Mouse (Mus musculus) retina, embryonic 14.5 days (tissue): ENCODE results near the gene Wdr44.

Experiments used
- DNase-seq: peaks from one replicate; pipeline ENCODE4 v3.0.0-alpha.2; 2015; ENCODE audit warnings: low spot score

The Wdr44 gene

GRCm38 (mm10) chrX:23840921-23841320, 148.1 kb downstream of the Wdr44 start:
- no peak for DNase-seq
